Mouse (Mus musculus): Measurements from ENCODE around the gene Arhgap17.
A peak's percentile ranks its signal among the peaks of the same experiment; 100 is the strongest.

The Arhgap17 gene

GRCm38 (mm10) chr7:123341896-123342295, 27.8 kb downstream of the Arhgap17 start:
- no peak for DNase-seq

- no peak for DNase-seq
Measured at GRCm38 (mm10) chr7:123338351-123338750, 31.4 kb downstream of the Arhgap17 start.

- no peak for DNase-seq
Measured at GRCm38 (mm10) chr7:123336322-123336721, 33.4 kb downstream of the Arhgap17 start.

- DNase-seq, result no peak
Measured at GRCm38 (mm10) chr7:123330506-123330905, 39.2 kb downstream of the Arhgap17 start.

GRCm38 (mm10) chr7:123327909-123328308, 41.8 kb downstream of the Arhgap17 start:
- DNase-seq, result no peak

- DNase-seq, result no peak
Measured at GRCm38 (mm10) chr7:123326901-123327300, 42.8 kb downstream of the Arhgap17 start.

- no peak for DNase-seq
Measured at GRCm38 (mm10) chr7:123326062-123326461, 43.7 kb downstream of the Arhgap17 start.

GRCm38 (mm10) chr7:123324105-123324504, 45.6 kb downstream of the Arhgap17 start:
- no peak for DNase-seq

- DNase-seq, result no peak
Measured at GRCm38 (mm10) chr7:123323388-123323787, 46.3 kb downstream of the Arhgap17 start.

- DNase-seq, result no peak
Measured at GRCm38 (mm10) chr7:123322452-123323121, 47.1 kb downstream of the Arhgap17 start.

- no peak for DNase-seq
Measured at GRCm38 (mm10) chr7:123312738-123313137, 57.0 kb downstream of the Arhgap17 start.

GRCm38 (mm10) chr7:123311836-123312235, 57.9 kb downstream of the Arhgap17 start:
- no peak for DNase-seq

- no peak for DNase-seq
Measured at GRCm38 (mm10) chr7:123307887-123308558, 61.7 kb downstream of the Arhgap17 start.

- no peak for DNase-seq
Measured at GRCm38 (mm10) chr7:123307236-123307635, 62.5 kb downstream of the Arhgap17 start.

GRCm38 (mm10) chr7:123305397-123305796, 64.3 kb downstream of the Arhgap17 start:
- peak; percentile 79 for DNase-seq

- DNase-seq, result no peak
Measured at GRCm38 (mm10) chr7:123300258-123300657, 69.5 kb downstream of the Arhgap17 start.

GRCm38 (mm10) chr7:123298225-123298624, 71.5 kb downstream of the Arhgap17 start:
- no peak for DNase-seq

- no peak for DNase-seq
Measured at GRCm38 (mm10) chr7:123296097-123296496, 73.6 kb downstream of the Arhgap17 start.

GRCm38 (mm10) chr7:123295423-123295822, 74.3 kb downstream of the Arhgap17 start:
- DNase-seq, result no peak

GRCm38 (mm10) chr7:123293898-123294297, 75.8 kb downstream of the Arhgap17 start:
- DNase-seq, result no peak

GRCm38 (mm10) chr7:123291942-123292341, 77.8 kb downstream of the Arhgap17 start:
- no peak for DNase-seq

- no peak for DNase-seq
Measured at GRCm38 (mm10) chr7:123289176-123289575, 80.5 kb downstream of the Arhgap17 start.

- peak; percentile 63 for DNase-seq
Measured at GRCm38 (mm10) chr7:123287903-123288302, 81.8 kb downstream of the Arhgap17 start.

GRCm38 (mm10) chr7:123285896-123286295, 83.8 kb downstream of the Arhgap17 start:
- no peak for DNase-seq

GRCm38 (mm10) chr7:123283826-123284225, 85.9 kb downstream of the Arhgap17 start:
- no peak for DNase-seq

All from cerebellum, adult 11-12 months (tissue).